Mouse (Mus musculus): ENCODE measurements around the gene Cd177. TPM values are rescaled to one million over a fixed set of nuclear protein-coding genes. Genes with fewer than 3 reads are reported as not detected.
"Not testable (repeated sequence)": the region's sequence is repeated elsewhere in the genome, so short reads cannot be mapped to it uniquely, and the experiment has no call there.

The Cd177 gene
- 0.02 and 0.12 TPM in 2 replicates for polyA plus RNA-seq (2012)

DNA sequence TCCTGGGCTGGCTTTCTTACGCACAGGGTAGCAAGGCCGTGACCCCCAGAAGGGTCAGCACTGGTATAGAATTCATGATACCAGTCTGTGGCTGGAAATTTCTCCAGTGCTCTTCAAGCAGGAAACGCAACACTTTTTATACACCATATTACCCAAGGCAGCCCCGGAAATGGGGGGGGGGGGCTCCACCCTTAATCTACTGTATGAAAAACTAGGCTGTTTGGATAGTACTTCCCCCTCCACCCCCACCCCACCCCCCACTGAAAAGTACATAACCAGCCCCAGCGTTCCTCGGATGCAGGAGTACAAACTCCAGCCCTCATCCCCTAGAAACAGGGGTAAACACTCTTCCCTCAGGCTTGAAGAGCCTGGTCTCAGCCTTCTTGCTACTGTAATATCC is at the start of gene Cd177:
Gene Cd177 (minus strand): TSS at position 101 of the 400 bp plus-strand sequence.
- TF ChIP-seq GATA1 (IDR thresholded peaks at IDR 0.05; ENCODE audit: low read length), result no peak
- TF ChIP-seq TAL1 (IDR thresholded peaks at IDR 0.05; ENCODE audit: low read length), result no peak
- Histone ChIP-seq H3K4me3 (replicated peaks) (no peak within 1 kb of the TSS), H3K36me3 (ENCODE audit: control insufficient read depth) (no peaks in the 10 kb centered on the region), H3K27me3 (ENCODE audit: control insufficient read depth) (no peaks in the 10 kb centered on the region), H3K4me1 (ENCODE audit: control insufficient read depth) (no peaks in the 10 kb centered on the region), H3K9me3 (ENCODE audit: control insufficient read depth, low read length) (no peaks in the 10 kb centered on the region)

DNA sequence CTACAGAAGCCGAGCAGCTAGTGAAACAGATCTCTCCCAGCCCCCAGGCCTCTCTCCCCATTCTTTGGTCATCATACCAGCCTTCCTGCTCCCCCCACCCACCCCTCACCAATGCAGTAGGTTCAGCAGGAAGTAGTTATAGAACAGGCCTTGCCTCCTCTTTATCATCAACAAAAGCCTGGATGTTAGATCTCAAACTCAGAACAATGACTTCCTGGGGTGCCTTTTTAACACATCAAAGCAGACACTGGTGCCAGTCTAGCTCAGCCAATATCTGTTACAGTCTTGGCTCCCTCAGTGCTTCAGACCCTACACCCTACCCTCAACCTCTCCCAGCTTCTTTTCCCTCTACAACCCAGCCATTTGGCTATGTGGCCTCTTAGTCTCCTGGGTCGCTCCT is 48.9 kb upstream of the Cd177 start:
- H3K9me3 ChIP-seq (ENCODE audit: control insufficient read depth, low read length), result no peaks in the 10 kb centered on the region
- TF ChIP-seq GATA1 (IDR thresholded peaks at IDR 0.05; ENCODE audit: low read length) (no peak), TAL1 (IDR thresholded peaks at IDR 0.05; ENCODE audit: low read length) (no peak)
- no peaks in the 10 kb centered on the region for H3K36me3 ChIP-seq (ENCODE audit: control insufficient read depth)
- H3K4me3 ChIP-seq (replicated peaks), result no peak overlapping the region
- no peaks in the 10 kb centered on the region for H3K4me1 ChIP-seq (ENCODE audit: control insufficient read depth)
- no peaks in the 10 kb centered on the region for H3K27me3 ChIP-seq (ENCODE audit: control insufficient read depth)

DNA sequence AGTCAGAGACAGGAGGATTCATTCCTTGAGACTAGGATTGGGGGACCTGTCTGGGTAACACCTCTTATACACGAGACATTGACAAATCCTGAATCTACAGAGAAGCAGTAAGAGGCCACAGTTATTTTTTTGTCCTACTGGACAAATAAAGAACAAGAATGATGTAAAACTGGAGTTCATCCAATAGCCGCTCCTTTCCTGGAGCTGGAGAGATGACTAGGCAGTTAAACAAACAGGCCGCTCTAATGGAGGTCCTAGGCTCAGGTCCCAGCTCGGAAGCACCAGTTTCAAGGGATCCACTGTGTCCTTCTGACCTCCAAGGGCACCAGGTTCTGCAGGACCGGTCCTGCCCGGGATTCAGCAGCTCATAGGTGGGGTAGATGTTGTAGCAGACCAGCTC is 44.7 kb upstream of the Cd177 start:
- H3K9me3 ChIP-seq (ENCODE audit: control insufficient read depth, low read length), result no peaks in the 10 kb centered on the region
- no peaks in the 10 kb centered on the region for H3K36me3 ChIP-seq (ENCODE audit: control insufficient read depth)
- no peaks in the 10 kb centered on the region for H3K4me1 ChIP-seq (ENCODE audit: control insufficient read depth)
- H3K27me3 ChIP-seq (ENCODE audit: control insufficient read depth), result no peaks in the 10 kb centered on the region
- no peak overlapping the region for H3K4me3 ChIP-seq (replicated peaks)
- TF ChIP-seq TAL1 (IDR thresholded peaks at IDR 0.05; ENCODE audit: low read length), result no peak
- TF ChIP-seq GATA1 (IDR thresholded peaks at IDR 0.05; ENCODE audit: low read length), result no peak

DNA sequence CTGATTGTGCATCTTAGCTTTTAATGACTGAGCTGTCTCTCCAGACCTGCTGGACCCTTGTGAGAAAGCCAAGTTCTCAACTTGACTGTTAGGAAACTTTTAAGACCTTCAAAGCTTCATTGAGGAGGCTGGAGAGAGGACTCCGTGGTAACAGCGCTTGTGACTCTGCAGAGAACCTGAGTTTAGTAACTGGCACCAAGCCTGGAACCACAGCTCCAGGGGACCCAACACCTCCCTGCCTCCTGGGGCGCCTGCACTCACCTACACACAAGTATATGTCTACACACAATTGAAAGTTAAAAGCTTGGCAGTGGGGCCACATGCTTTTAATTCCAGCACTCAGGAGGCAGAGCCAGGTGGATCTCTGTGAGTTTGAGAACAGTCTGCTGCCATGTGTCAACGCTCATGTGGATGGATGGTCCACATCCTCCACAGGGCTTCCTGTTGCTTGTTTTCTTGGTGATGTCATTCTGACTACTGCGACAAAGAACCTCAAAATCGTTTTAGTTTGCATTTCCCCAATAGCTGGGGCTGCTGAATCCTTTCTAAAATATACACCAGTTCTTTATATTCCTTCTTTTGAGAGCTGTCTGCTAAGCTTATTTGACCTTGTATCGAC is 42.1 kb upstream of the Cd177 start:
- no peaks in the 10 kb centered on the region for H3K27me3 ChIP-seq (ENCODE audit: control insufficient read depth)
- no peaks in the 10 kb centered on the region for H3K4me1 ChIP-seq (ENCODE audit: control insufficient read depth)
- H3K4me3 ChIP-seq (replicated peaks), result no peak overlapping the region

DNA sequence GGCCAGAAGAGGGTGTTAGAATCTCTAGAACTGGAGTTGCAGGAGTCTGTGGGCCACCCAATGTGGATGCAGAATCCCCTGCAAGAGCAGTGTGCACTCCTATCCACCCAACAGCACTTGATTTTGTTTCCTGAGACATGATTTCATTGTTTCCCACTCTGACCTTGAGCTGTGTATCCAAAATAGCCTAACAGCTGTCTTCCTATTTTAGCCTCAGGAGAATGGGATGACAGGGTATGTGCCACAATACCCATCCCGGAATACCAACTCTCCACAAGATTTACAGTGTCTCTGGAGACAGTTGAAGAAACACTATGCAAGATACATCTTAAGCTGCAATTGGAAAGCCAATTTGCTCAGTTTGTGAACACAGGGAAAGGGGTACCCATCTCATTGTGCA is 37.8 kb upstream of the Cd177 start:
- Histone ChIP-seq H3K9me3 (ENCODE audit: control insufficient read depth, low read length) (no peaks in the 10 kb centered on the region; the same call in 1 of the 2 replicates), H3K36me3 (ENCODE audit: control insufficient read depth) (no peaks in the 10 kb centered on the region), H3K27me3 (ENCODE audit: control insufficient read depth) (no peaks in the 10 kb centered on the region), H3K4me1 (ENCODE audit: control insufficient read depth) (no peaks in the 10 kb centered on the region), H3K4me3 (replicated peaks) (no peak overlapping the region)
- TF ChIP-seq TAL1 (IDR thresholded peaks at IDR 0.05; ENCODE audit: low read length), result no peak
- no peak for TF ChIP-seq GATA1 (IDR thresholded peaks at IDR 0.05; ENCODE audit: low read length)

More for the DNA sequence above, 42.1 kb upstream of the Cd177 start:
- Histone ChIP-seq H3K9me3 (ENCODE audit: control insufficient read depth, low read length) (no peaks in the 10 kb centered on the region; the same call in 1 of the 2 replicates), H3K36me3 (ENCODE audit: control insufficient read depth) (no peaks in the 10 kb centered on the region)
- TF ChIP-seq GATA1 (IDR thresholded peaks at IDR 0.05; ENCODE audit: low read length), result no peak
- no peak for TF ChIP-seq TAL1 (IDR thresholded peaks at IDR 0.05; ENCODE audit: low read length)

DNA sequence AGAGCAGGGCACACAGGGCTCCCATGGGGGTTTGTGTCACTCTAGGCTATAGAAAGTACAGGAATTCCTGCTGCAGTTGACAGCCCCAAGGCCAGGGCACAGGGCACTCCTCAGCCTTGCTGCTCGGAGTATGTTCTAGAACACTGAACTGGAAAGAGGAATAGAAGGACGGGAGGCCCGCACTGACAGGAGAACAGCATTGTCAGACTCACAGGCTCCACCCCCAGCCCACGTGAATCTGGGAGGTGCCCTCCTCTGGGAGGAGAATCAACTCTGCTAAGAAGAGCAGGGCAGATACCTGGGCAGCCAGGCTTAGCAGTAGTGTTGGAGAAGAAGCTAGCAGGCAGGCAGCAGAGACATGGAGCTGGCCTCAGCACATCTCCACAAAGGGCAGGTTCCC is 16.8 kb upstream of the Cd177 start, which contains the start of gene Ceacam10:
Gene Ceacam10 (plus strand): TSS at position 289 of the 400 bp plus-strand sequence.
- H3K4me3 ChIP-seq (replicated peaks); H3K36me3 ChIP-seq (ENCODE audit: control insufficient read depth); H3K4me1 ChIP-seq (ENCODE audit: control insufficient read depth); H3K9me3 ChIP-seq (ENCODE audit: control insufficient read depth, low read length); H3K27me3 ChIP-seq (ENCODE audit: control insufficient read depth): not testable (repeated sequence)

DNA sequence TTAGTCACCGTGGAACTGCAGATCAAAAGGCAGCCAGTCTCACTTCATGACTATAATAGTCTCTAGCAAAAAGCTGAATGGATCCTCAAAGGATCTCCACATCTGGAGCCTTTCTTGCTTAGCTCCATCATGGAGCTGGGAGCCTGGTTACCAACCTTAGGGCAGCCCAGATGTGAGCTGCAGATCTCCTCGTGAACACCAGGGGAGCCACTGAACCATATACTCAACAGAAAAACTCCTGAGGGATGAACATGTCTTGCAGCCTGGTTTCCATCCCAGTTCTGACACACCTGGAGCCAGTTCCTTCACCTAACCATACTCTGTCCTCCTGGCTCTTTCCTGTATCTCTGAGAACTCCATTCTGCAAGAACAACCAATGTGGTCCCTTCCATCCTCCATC is 16.0 kb upstream of the Cd177 start:
- Histone ChIP-seq H3K4me1 (ENCODE audit: control insufficient read depth) (no peaks in the 10 kb centered on the region), H3K9me3 (ENCODE audit: control insufficient read depth, low read length) (no peaks in the 10 kb centered on the region)
- TF ChIP-seq TAL1 (IDR thresholded peaks at IDR 0.05; ENCODE audit: low read length) (no peak), GATA1 (IDR thresholded peaks at IDR 0.05; ENCODE audit: low read length) (no peak)

DNA sequence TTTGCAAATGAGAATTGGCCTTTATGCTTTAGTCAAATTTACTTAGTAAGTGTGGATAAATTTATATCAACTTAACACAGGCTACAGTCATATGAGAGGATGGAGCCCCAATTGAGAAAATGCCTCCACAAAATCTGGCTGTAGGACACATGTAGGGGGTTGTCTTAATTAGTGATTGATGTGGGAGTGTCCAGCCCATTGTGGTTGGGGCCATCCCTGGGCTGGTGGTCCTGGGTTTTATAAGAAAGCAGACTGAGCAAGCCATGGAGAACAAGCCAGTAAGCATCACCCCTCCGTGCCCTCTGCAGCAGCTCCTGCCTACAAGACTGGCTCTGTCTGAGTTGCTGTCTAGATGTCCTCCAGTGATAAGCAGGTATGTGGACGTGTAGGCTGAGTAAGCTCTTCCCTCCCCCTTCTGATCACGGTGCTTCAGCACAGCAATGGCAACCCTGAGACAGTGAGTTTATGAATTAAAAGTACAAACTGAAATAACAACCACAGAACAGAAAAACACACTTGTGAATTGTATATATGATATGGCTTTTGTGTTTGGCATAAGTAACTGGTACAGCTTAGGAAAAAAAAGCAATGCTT is 13.9 kb upstream of the Cd177 start:
- Histone ChIP-seq H3K4me1 (ENCODE audit: control insufficient read depth) (no peaks in the 10 kb centered on the region), H3K36me3 (ENCODE audit: control insufficient read depth) (no peaks in the 10 kb centered on the region), H3K9me3 (ENCODE audit: control insufficient read depth, low read length) (no peaks in the 10 kb centered on the region), H3K27me3 (ENCODE audit: control insufficient read depth) (no peaks in the 10 kb centered on the region), H3K4me3 (replicated peaks) (no peak overlapping the region)
- TF ChIP-seq TAL1 (IDR thresholded peaks at IDR 0.05; ENCODE audit: low read length), result no peak
- no peak for TF ChIP-seq GATA1 (IDR thresholded peaks at IDR 0.05; ENCODE audit: low read length)

More for the DNA sequence above, 16.0 kb upstream of the Cd177 start:
- Histone ChIP-seq H3K4me3 (replicated peaks) (no peak overlapping the region), H3K27me3 (ENCODE audit: control insufficient read depth) (no peaks in the 10 kb centered on the region), H3K36me3 (ENCODE audit: control insufficient read depth) (no peaks in the 10 kb centered on the region)

DNA sequence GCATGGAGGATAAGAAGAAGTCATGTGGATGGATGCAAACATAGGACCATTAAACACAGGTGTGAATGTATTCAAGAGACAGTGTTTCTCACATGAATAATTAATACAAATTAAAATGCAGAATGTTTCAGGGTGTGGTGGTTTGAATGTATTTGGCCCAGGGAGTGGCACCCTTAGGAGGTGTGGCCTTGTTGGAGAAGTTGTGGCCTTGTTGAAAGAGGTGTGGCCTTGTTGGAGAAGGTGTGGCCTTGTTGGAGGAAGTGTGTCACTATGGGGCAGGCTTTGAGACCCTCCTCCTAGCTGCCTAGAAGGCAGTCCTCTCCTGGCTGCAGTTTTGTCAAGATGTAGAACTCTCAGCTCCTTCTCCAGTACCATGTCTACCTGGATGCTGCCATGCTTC is 11.2 kb upstream of the Cd177 start:
- Histone ChIP-seq H3K36me3 (ENCODE audit: control insufficient read depth) (no peaks in the 10 kb centered on the region), H3K4me1 (ENCODE audit: control insufficient read depth) (no peaks in the 10 kb centered on the region), H3K4me3 (replicated peaks) (no peak overlapping the region), H3K27me3 (ENCODE audit: control insufficient read depth) (no peaks in the 10 kb centered on the region), H3K9me3 (ENCODE audit: control insufficient read depth, low read length) (no peaks in the 10 kb centered on the region)
- no peak for TF ChIP-seq TAL1 (IDR thresholded peaks at IDR 0.05; ENCODE audit: low read length)
- TF ChIP-seq GATA1 (IDR thresholded peaks at IDR 0.05; ENCODE audit: low read length), result no peak

Data from erythroblast, embryonic 14.5 days (primary cell).